Mouse (Mus musculus) forebrain, embryonic 14.5 days (tissue): ENCODE measurements around the gene Nxf1. TPM values are rescaled to one million over a fixed set of nuclear protein-coding genes. Genes with fewer than 3 reads are reported as not detected.

Experiments used
- ATAC-seq: fragments of 200-750 bp; cut with Nextera tagmentation; 2 replicates; pipeline ENCODE4 v1.8.0; 2017; ENCODE audit warnings: mild to moderate bottlenecking, moderate library complexity
- DNase-seq: peaks from one replicate; pipeline ENCODE4 v3.0.0-alpha.2; 2015; ENCODE audit warnings: low spot score
- H3K27ac ChIP-seq: fragments of 300-500 bp; sonication (generic); 2 replicates; pipeline ENCODE4 v1.5.1; 2014; ENCODE audit warnings: low read depth, mild to moderate bottlenecking, control low read depth, low read length, moderate library complexity
- H3K27me3 ChIP-seq: fragments of 300-500 bp; sonication (generic); replicated peaks from 2 replicates; pipeline ENCODE4 v1.6.1; 2014; ENCODE audit warnings: low read length, control low read depth, mixed read lengths; ENCODE audit not compliant: control insufficient read depth, insufficient read depth
- H3K36me3 ChIP-seq: fragments of 300-500 bp; sonication (generic); 2 replicates; pipeline ENCODE4 v1.6.1; 2014; ENCODE audit warnings: low read length, control low read depth; ENCODE audit not compliant: control insufficient read depth, insufficient read depth
- H3K4me1 ChIP-seq: fragments of 300-500 bp; sonication (generic); 2 replicates; pipeline ENCODE4 v1.6.1; 2014; ENCODE audit warnings: antibody characterized with exemption, low read length, control low read depth; ENCODE audit not compliant: control insufficient read depth, insufficient read depth
- H3K4me2 ChIP-seq: fragments of 300-500 bp; sonication (generic); 2 replicates; pipeline ENCODE4 v1.6.1; 2014; ENCODE audit warnings: mild to moderate bottlenecking, control low read depth, low read length
- H3K4me3 ChIP-seq: fragments of 300-500 bp; sonication (generic); 2 replicates; pipeline ENCODE4 v1.5.1; 2014; ENCODE audit warnings: low read depth, low read length, control low read depth
- H3K9ac ChIP-seq: fragments of 300-500 bp; sonication (generic); 2 replicates; pipeline ENCODE4 v1.6.1; 2014; ENCODE audit warnings: mild to moderate bottlenecking, low read length, control low read depth, moderate library complexity
- H3K9me3 ChIP-seq: fragments of 300-500 bp; sonication (generic); replicated peaks from 2 replicates; pipeline ENCODE4 v1.6.1; 2016; ENCODE audit warnings: low read length, control low read depth, mixed read lengths; ENCODE audit not compliant: control insufficient read depth
- WGBS: fragments of 180-500 bp; shearing (Covaris S2); extraction: QIAGEN DNeasy Blood & Tissue Kit; methylation state at CpG from one replicate; pipeline ENCODE4 v1.1.7; 2014; 5-methylcytosine and 5-hydroxymethylcytosine counted together
- polyA plus RNA-seq: library from polyadenylated mRNA; unstranded; fragments of >200 nt; fragmentation: Nextera tagmentation; extraction: Ambion mirVana; gene quantifications from 2 replicates; pipeline ENCODE4 v1.2.1, GENCODE M21; 2014

Nxf1 gene
- polyA plus RNA-seq, 1 experiment from 2014 or later = 162 TPM

GRCm38 (mm10) chr19:8747368-8747767 lies 9.5 kb upstream of the Nxf1 start:
- Histone ChIP-seq H3K9me3 (no peaks in the 10 kb centered on the region), H3K9ac (no peak overlapping the region), H3K27ac (no peak overlapping the region), H3K4me1 (peaks cover 5% of the 10 kb centered on the region), H3K27me3 (no peaks in the 10 kb centered on the region), H3K4me3 (no peak overlapping the region), H3K4me2 (no peak overlapping the region), H3K36me3 (peaks cover 93% of the 10 kb centered on the region)
- no peak for DNase-seq
- no peak for ATAC-seq
- WGBS = 74% methylated on average over 2 of the region's 2 CpGs

GRCm38 (mm10) chr19:8755652-8756051 lies 1.2 kb upstream of the Nxf1 start:
- DNase-seq (no peak), ATAC-seq (no peak)
- H3K36me3 ChIP-seq = peaks cover 45% of the 10 kb centered on the region
- H3K4me2 ChIP-seq = peak overlapping the region; percentile 84; the same call in 1 of the 2 replicates
- peaks cover 8% of the 10 kb centered on the region; the same call in 1 of the 2 replicates for H3K4me1 ChIP-seq
- no peaks in the 10 kb centered on the region for H3K9me3 ChIP-seq
- WGBS = 85% methylated on average over 3 of the region's 3 CpGs
- no peaks in the 10 kb centered on the region for H3K27me3 ChIP-seq
- no peak overlapping the region for H3K9ac ChIP-seq
- no peak overlapping the region for H3K4me3 ChIP-seq
- no peak overlapping the region for H3K27ac ChIP-seq

GRCm38 (mm10) chr19:8757471-8757998 lies 662 bp downstream of the Nxf1 start:
- no peak for DNase-seq
- WGBS = 7% methylated on average over 14 of the region's 14 CpGs
- H3K4me1 ChIP-seq = peaks cover 8% of the 10 kb centered on the region; the same call in 1 of the 2 replicates

GRCm38 (mm10) chr19:8758899-8759298 lies 2.0 kb downstream of the Nxf1 start:
- peaks cover 35% of the 10 kb centered on the region for H3K36me3 ChIP-seq
- H3K4me3 ChIP-seq = no peak overlapping the region
- no peaks in the 10 kb centered on the region for H3K9me3 ChIP-seq
- ATAC-seq (no peak), DNase-seq (no peak)
- no peak overlapping the region for H3K27ac ChIP-seq
- no peaks in the 10 kb centered on the region for H3K27me3 ChIP-seq
- 0 out of 2 replicates have a peak overlapping the region, but pooled peaks have one; percentile 84 for H3K4me2 ChIP-seq
- H3K4me1 ChIP-seq = peaks cover 8% of the 10 kb centered on the region; the same call in 1 of the 2 replicates
- 95% methylated on average over 2 of the region's 2 CpGs for WGBS
- H3K9ac ChIP-seq = no peak overlapping the region

More at GRCm38 (mm10) chr19:8757471-8757998, 662 bp downstream of the Nxf1 start:
- Histone ChIP-seq H3K36me3 (peaks cover 34% of the 10 kb centered on the region), H3K27ac (peak overlapping the region; percentile 82; the same call in 1 of the 2 replicates), H3K27me3 (no peaks in the 10 kb centered on the region), H3K9me3 (no peaks in the 10 kb centered on the region), H3K9ac (peak overlapping the region; percentile 94), H3K4me3 (peak overlapping the region; percentile 97), H3K4me2 (peak overlapping the region; percentile 84)
- ATAC-seq = no peak

- no peak for DNase-seq
- no peak for ATAC-seq
- Histone ChIP-seq H3K9me3 (peaks cover 7% of the 10 kb centered on the region; the same call in 1 of the 2 replicates), H3K4me2 (no peak overlapping the region), H3K4me1 (peaks cover 8% of the 10 kb centered on the region; the same call in 1 of the 2 replicates), H3K4me3 (no peak overlapping the region), H3K36me3 (peaks cover 38% of the 10 kb centered on the region), H3K9ac (no peak overlapping the region), H3K27me3 (no peaks in the 10 kb centered on the region), H3K27ac (no peak overlapping the region)
- 89% methylated on average over 2 of the region's 2 CpGs for WGBS
Measured at GRCm38 (mm10) chr19:8760757-8761156, 3.9 kb downstream of the Nxf1 start.

DNA sequence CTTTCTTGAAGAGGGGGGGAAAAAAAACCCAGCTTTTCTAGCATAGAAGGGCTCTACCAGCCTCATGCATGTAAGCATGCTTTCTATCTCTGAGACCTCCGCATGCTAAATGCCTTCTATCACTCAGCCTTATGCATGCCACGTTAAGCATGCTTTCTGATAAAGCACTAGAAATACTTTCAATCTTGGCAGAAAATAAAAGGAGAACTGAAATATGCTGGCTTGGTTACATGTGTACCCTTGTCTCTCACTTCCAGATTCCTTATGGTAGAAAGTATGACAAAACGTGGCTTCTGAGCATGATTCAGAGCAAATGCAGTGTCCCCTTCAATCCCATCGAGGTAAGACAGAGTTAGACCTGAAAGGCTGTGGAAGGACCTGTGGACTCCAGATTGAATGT lies 6.4 kb downstream of the Nxf1 start:
- Histone ChIP-seq H3K36me3 (peaks cover 63% of the 10 kb centered on the region), H3K27me3 (no peaks in the 10 kb centered on the region), H3K9ac (no peak overlapping the region), H3K9me3 (peaks cover 7% of the 10 kb centered on the region; the same call in 1 of the 2 replicates), H3K4me3 (no peak overlapping the region), H3K4me2 (no peak overlapping the region), H3K27ac (no peak overlapping the region), H3K4me1 (no peaks in the 10 kb centered on the region)
- DNase-seq = no peak
- no peak for ATAC-seq
- WGBS = 97% methylated on average over 4 of the region's 4 CpGs

GRCm38 (mm10) chr19:8765562-8765961 lies 8.7 kb downstream of the Nxf1 start:
- Histone ChIP-seq H3K36me3 (peaks cover 85% of the 10 kb centered on the region), H3K4me2 (no peak overlapping the region), H3K9ac (no peak overlapping the region), H3K9me3 (peaks cover 7% of the 10 kb centered on the region; the same call in 1 of the 2 replicates), H3K4me3 (no peak overlapping the region), H3K27ac (no peak overlapping the region), H3K4me1 (no peaks in the 10 kb centered on the region), H3K27me3 (no peaks in the 10 kb centered on the region)
- DNase-seq (no peak), ATAC-seq (no peak)
- 99% methylated on average over 9 of the region's 9 CpGs for WGBS

DNA sequence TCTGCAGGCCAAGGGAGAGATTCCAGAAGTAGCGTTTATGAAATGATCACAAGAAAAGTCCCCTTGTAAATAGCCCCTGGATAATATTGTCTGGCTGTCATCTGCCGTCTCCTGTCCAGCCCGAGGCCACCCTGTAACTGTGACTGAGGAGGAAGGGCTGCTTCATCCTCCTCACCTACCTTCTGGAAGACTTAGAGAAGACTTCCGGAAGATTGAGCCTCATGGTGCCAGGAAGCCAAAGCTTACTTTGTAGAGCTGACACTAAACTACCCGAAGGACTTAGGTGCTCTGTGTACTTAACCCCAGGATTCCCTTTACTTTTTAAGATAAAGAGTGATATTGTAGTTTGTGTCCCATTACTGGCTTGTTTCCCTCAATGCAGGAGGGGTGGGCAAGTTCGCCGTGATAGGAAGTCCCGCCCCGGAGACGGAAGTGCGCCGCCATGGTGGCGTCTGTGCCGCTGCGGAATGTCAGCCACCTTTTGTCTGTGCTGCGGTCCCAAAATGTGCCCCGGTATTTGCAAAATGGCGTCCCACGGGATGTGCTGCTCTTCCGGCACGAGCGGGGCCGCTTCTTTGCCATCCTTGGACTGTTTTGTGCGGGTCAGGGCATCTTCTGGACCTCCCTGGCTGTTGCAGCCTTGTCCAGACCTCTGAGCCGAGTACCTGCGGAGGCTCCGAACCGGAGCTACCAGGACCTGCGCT lies 13.8 kb downstream of the Nxf1 start, which contains the start of gene Tmem223:
Tmem223 (plus strand) TSS at position 430 of the 704 bp plus-strand sequence.
- peak; percentile 86 for DNase-seq
- Histone ChIP-seq H3K27me3 (no peaks in the 10 kb centered on the region), H3K27ac (peak within 1 kb of the TSS; percentile 84), H3K4me3 (peak within 1 kb of the TSS; percentile 85), H3K36me3 (peaks cover 72% of the 10 kb centered on the region), H3K9ac (peak within 1 kb of the TSS; percentile 97), H3K9me3 (no peaks in the 10 kb centered on the region), H3K4me2 (peak within 1 kb of the TSS; percentile 56), H3K4me1 (peaks cover 22% of the 10 kb centered on the region)
- peak; percentile 58 for ATAC-seq
- 18% methylated on average over 29 of the region's 29 CpGs for WGBS

DNA sequence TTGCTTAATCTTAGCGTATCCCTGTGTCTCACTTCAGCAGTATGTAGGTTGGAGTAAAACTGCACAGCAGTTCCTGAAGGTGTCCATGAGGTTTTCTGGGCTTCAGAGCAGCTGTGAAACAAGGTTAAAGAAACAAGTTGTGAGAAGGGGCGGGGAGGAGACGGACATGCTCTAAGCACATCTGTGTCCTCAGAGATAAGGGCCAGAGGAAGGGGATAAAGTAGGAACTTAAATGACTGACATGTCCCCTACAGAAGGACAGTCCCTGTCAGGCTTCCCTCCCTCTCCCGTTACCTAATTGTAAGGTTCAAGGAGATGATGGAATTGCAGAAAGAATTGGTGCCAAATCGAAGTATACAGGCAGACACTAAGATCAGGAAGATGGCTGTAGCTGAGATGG lies 16.1 kb downstream of the Nxf1 start:
- no peaks in the 10 kb centered on the region for H3K9me3 ChIP-seq
- H3K27me3 ChIP-seq = no peaks in the 10 kb centered on the region
- ATAC-seq (no peak), DNase-seq (no peak)
- H3K9ac ChIP-seq = no peak overlapping the region
- no peak overlapping the region for H3K27ac ChIP-seq
- WGBS = 87% methylated on average over 5 of the region's 5 CpGs
- H3K4me1 ChIP-seq = peaks cover 24% of the 10 kb centered on the region
- H3K4me3 ChIP-seq = no peak overlapping the region
- peaks cover 60% of the 10 kb centered on the region for H3K36me3 ChIP-seq
- H3K4me2 ChIP-seq = no peak overlapping the region
